In the genomic region with DNA sequence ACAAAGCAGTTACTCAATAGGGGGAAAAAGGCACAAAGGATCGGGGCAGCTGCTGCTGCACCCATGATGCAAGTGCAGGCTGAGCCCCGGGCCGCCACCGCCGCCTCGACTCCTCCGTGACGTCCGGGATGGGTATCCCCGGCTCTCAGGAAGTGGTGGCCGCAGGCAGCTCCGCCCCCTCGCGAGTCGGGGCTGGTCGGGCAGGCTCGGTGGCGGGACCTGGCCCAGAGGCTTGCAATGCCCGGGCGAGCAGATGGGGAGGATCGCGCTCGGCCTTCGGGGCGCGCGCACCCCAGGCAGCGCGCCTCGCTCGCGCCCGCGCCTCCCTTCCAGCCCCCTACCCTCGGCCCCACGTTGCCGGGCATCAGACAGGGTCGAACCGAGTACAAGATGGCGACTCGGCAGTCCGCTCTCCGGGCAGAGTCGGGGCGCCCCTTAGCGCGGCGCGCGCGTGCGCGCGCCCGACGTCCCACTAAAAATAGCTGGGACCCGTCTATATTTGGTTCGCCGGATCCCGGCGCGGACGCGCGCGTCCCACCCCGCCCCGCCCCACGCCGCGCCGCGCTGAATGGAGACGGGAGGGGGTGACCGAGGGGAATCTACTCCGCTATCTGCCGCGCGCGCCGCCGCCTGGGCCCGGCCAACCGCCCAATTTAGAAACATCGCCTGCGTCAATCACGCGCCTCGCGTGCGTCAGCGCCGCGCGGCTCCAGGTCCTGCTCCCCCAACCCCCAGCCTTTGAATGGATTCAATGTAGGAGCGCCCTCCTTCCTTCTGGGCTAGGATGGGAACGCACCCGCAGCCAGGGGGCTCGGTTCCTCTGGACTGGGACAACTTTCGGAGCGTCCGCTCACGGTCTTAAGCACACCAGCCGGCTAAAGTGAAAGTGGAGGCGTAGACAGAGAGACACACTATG, we compare ENCODE assay signal across 8 mouse cellular contexts. TPM values are rescaled to one million over a fixed set of nuclear protein-coding genes. Genes with fewer than 3 reads are reported as not detected.
DNase-seq lines count a peak whose midpoint lies in the region; ATAC-seq and TF ChIP-seq lines count a peak whose summit lies in the region.

No protein-coding gene starts in this region.

- peak; percentile 99 for DNase-seq in brain, embryonic 14.5 days (ENCODE audit: low read depth)
- peak; percentile 97 for DNase-seq in kidney, postnatal 10 days
- DNase-seq in natural killer cell, adult 2 months (ENCODE audit: low spot score in 2 of 2), result peak; percentile 97 to 99

- H3K27ac ChIP-seq in heart, embryonic 12.5 days (ENCODE audit: poor library complexity, severe bottlenecking), result peak overlapping the region; percentile 98
- H3K27ac ChIP-seq in liver, embryonic 12.5 days, result peak overlapping the region; percentile 85
- H3K27ac ChIP-seq in stomach, embryonic 15.5 days, result peak overlapping the region; percentile 99

- peak overlapping the region; percentile 99 for H3K4me2 ChIP-seq in heart, embryonic 12.5 days
- peak overlapping the region; percentile 98 for H3K4me2 ChIP-seq in liver, embryonic 12.5 days
- peak overlapping the region; percentile 100 for H3K4me2 ChIP-seq in stomach, embryonic 15.5 days

- peaks cover 13% of the 10 kb centered on the region; the same call in 1 of the 2 replicates for H3K9me3 ChIP-seq in erythroblast, embryonic 14.5 days (ENCODE audit: control insufficient read depth, low read length)
- H3K9me3 ChIP-seq in heart, embryonic 12.5 days (replicated peaks), result no peaks in the 10 kb centered on the region
- no peaks in the 10 kb centered on the region for H3K9me3 ChIP-seq in liver, embryonic 12.5 days (replicated peaks)
- H3K9me3 ChIP-seq in stomach, embryonic 15.5 days, result no peaks in the 10 kb centered on the region

- no peaks in the 10 kb centered on the region for H3K79me3 ChIP-seq in C2C12 (ENCODE audit: low read depth)

- no peaks in the 10 kb centered on the region for H3K36me3 ChIP-seq in C2C12 (ENCODE audit: control insufficient read depth, insufficient read depth)
- H3K36me3 ChIP-seq in erythroblast, embryonic 14.5 days (ENCODE audit: control insufficient read depth), result no peaks in the 10 kb centered on the region
- no peaks in the 10 kb centered on the region for H3K36me3 ChIP-seq in heart, embryonic 12.5 days
- no peaks in the 10 kb centered on the region for H3K36me3 ChIP-seq in liver, embryonic 12.5 days
- no peaks in the 10 kb centered on the region for H3K36me3 ChIP-seq in stomach, embryonic 15.5 days

- H3K4me1 ChIP-seq in erythroblast, embryonic 14.5 days (ENCODE audit: control insufficient read depth), result peaks cover 45% of the 10 kb centered on the region
- peaks cover 27% of the 10 kb centered on the region for H3K4me1 ChIP-seq in heart, embryonic 12.5 days (replicated peaks)
- H3K4me1 ChIP-seq in liver, embryonic 12.5 days, result peaks cover 41% of the 10 kb centered on the region
- H3K4me1 ChIP-seq in stomach, embryonic 15.5 days, result peaks cover 29% of the 10 kb centered on the region

- peak overlapping the region; percentile 51 for H3K4me3 ChIP-seq in C2C12 (ENCODE audit: insufficient read depth, poor library complexity, severe bottlenecking)
- H3K4me3 ChIP-seq in erythroblast, embryonic 14.5 days (replicated peaks), result peak overlapping the region; percentile 81
- H3K4me3 ChIP-seq in heart, embryonic 12.5 days, result peak overlapping the region; percentile 68
- peak overlapping the region; percentile 67 for H3K4me3 ChIP-seq in liver, embryonic 12.5 days
- peak overlapping the region; percentile 70 for H3K4me3 ChIP-seq in stomach, embryonic 15.5 days (replicated peaks)

- peak overlapping the region; percentile 85 for H3K9ac ChIP-seq in heart, embryonic 12.5 days
- peak overlapping the region; percentile 79 for H3K9ac ChIP-seq in liver, embryonic 12.5 days
- peak overlapping the region; percentile 68 for H3K9ac ChIP-seq in stomach, embryonic 15.5 days

- TF ChIP-seq CTCF in C2C12 (IDR thresholded peaks at IDR 0.05; ENCODE audit: control insufficient read depth, insufficient read depth, insufficient read length), result peak; percentile 44
- peak; percentile 49; the same call in 1 of the 2 replicates for TF ChIP-seq CTCF in brain, embryonic 14.5 days (IDR thresholded peaks at IDR 0.05; ENCODE audit: borderline replicate concordance, extremely low read depth, insufficient read depth, insufficient read length)

- ATAC-seq in heart, embryonic 12.5 days (ENCODE audit: insufficient number of reproducible peaks, low FRiP score), result peak; percentile 90
- peak; percentile 85 for ATAC-seq in liver, embryonic 12.5 days
- peak; percentile 90 for ATAC-seq in stomach, embryonic 15.5 days (ENCODE audit: insufficient read depth, low FRiP score, low read depth)

- no peaks in the 10 kb centered on the region for H3K79me2 ChIP-seq in C2C12 (ENCODE audit: control insufficient read depth, insufficient read depth)

- TF ChIP-seq POLR2A in brain, embryonic 14.5 days (IDR thresholded peaks at IDR 0.05; ENCODE audit: borderline replicate concordance, extremely low read depth, insufficient read depth, insufficient read length, poor library complexity, severe bottlenecking), result peak; percentile 89

- WGBS in heart, embryonic 12.5 days, result under 1% methylated on average over 105 of the region's 105 CpGs
- under 1% methylated on average over 93 of the region's 105 CpGs for whole genome bisulfite sequencing in liver, embryonic 12.5 days (ENCODE audit: insufficient replicate concordance)
- WGBS in stomach, embryonic 15.5 days, result under 1% methylated on average over 93 of the region's 105 CpGs

- peak overlapping the region; percentile 80 for H3ac ChIP-seq in C2C12 (ENCODE audit: control insufficient read depth, insufficient read length, low read depth)

- H3K27me3 ChIP-seq in C2C12 (ENCODE audit: control insufficient read depth, insufficient read depth, insufficient read length), result peaks cover 3% of the 10 kb centered on the region
- peaks cover 61% of the 10 kb centered on the region for H3K27me3 ChIP-seq in erythroblast, embryonic 14.5 days (ENCODE audit: control insufficient read depth)
- H3K27me3 ChIP-seq in heart, embryonic 12.5 days (replicated peaks), result peaks cover 8% of the 10 kb centered on the region
- peaks cover 57% of the 10 kb centered on the region for H3K27me3 ChIP-seq in liver, embryonic 12.5 days (replicated peaks)
- peaks cover 28% of the 10 kb centered on the region for H3K27me3 ChIP-seq in stomach, embryonic 15.5 days (replicated peaks)

TF ChIP-seq in C2C12, 6 proteins besides CTCF, POLR2A, EP300 and RAD21:
- TF ChIP-seq MYOD1 (IDR thresholded peaks at IDR 0.05; ENCODE audit: control insufficient read depth, insufficient read length, low read depth) (no peak), MYOG (IDR thresholded peaks at IDR 0.05; ENCODE audit: control insufficient read depth, extremely low read depth, insufficient read length) (no peak), CEBPB (IDR thresholded peaks at IDR 0.05; ENCODE audit: low read depth) (peak; percentile 20), MAX (IDR thresholded peaks at IDR 0.05) (peak; percentile 18), USF1 (IDR thresholded peaks at IDR 0.05; ENCODE audit: low read depth) (no peak), FOSL1 (IDR thresholded peaks at IDR 0.05; ENCODE audit: insufficient read depth, low read length, poor library complexity, severe bottlenecking) (no peak)
TF ChIP-seq in C2C12: peak in this region for 2.

RNA-seq across cellular contexts. Expression of a gene that starts 1.9 kb away (rescaled TPM):
- polyA plus RNA-seq in C2C12 (2012; fragmentation: generic; extraction: Trizol), result 0.18 TPM
- 5.7 and 6.5 TPM in 2 replicates for polyA plus RNA-seq in brain, embryonic 14.5 days (2012; rRNA removed)
- polyA plus RNA-seq in erythroblast, embryonic 14.5 days (2012), result not detected in 2 replicates
- 0.26 and 0.31 TPM in 2 replicates for polyA plus RNA-seq in heart, embryonic 12.5 days (2016; fragmentation: Nextera tagmentation; extraction: Ambion mirVana)
- 0.02 TPM in 1 of 2 replicates, not detected in the other for polyA plus RNA-seq in liver, embryonic 12.5 days (2016; fragmentation: Nextera tagmentation; extraction: Ambion mirVana)
- 0.10 and 0.21 TPM in 2 replicates for polyA plus RNA-seq in stomach, embryonic 15.5 days (2015; fragmentation: Nextera tagmentation; extraction: Ambion mirVana)

Comparison
In these comparisons a context has a peak if more than half of its experiments do, and no peak if none do; other contexts are left out.
1. Peak in every context shown above with its lines: DNase-seq, ATAC-seq, H3K4me3 ChIP-seq and H3K27ac ChIP-seq.